Mouse (Mus musculus): ENCODE measurements around the gene Parp12. TPM values are rescaled to one million over a fixed set of nuclear protein-coding genes. Genes with fewer than 3 reads are reported as not detected.
A peak's percentile ranks its signal among the peaks of the same experiment; 100 is the strongest.

Parp12 gene
- polyA plus RNA-seq, 1 experiment from 2014 or later, result 1.9 TPM

DNA sequence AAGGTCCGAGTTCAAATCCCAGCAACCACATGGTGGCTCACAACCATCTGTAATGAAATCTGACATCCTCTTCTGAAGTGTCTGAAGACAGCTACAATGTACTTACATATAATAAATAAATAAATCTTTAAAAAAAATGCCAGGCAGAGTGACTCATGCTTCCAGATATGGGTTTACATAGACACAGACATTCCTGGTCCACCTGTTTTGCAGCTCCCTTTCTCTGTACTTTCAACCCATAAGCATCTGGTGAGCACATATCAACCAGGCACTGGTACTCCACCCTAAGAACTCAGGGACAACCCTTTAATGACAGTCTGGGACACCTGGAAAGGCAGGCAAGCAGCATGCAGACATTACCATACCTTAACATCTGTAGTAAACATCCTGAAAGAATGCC lies 2.7 kb downstream of the Parp12 start:
- no peak for ATAC-seq
- 85% methylated on average over 1 of the region's 1 CpGs for WGBS
- H3K4me1 ChIP-seq (ENCODE audit: control insufficient read depth, insufficient read depth, low read length), result no peaks in the 10 kb centered on the region

DNA sequence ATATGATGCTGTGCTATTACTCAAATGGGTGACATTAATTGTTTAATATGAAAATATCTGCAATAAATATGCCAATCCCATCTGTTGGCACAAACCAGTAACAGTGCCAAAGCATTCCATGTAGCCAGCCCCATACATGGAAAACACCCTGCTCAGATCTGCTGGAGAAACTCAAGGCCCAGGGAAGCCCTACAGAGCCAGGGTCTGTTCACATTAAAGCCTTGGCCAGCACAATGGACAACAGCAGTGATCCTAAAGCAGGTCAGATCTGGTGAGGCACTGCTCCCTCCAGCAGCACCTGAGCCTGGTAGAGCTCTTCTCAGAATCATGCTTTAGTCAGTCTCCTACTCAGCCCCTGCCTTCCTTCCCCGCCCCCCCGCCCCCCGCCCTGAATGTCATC lies 5.0 kb downstream of the Parp12 start:
- no peaks in the 10 kb centered on the region for H3K9me3 ChIP-seq (replicated peaks; ENCODE audit: control insufficient read depth, low read length, poor library complexity, severe bottlenecking)
- H3K27me3 ChIP-seq (ENCODE audit: control insufficient read depth, insufficient read depth, low read depth, low read length), result peaks cover 16% of the 10 kb centered on the region
- ATAC-seq, result no peak
- no peak overlapping the region for H3K4me3 ChIP-seq (ENCODE audit: low read depth, low read length)
- no peak overlapping the region for H3K9ac ChIP-seq (ENCODE audit: low read depth, low read length)
- 85% methylated on average over 3 of the region's 3 CpGs for WGBS
- no peak overlapping the region for H3K27ac ChIP-seq (ENCODE audit: low read length)
- H3K4me1 ChIP-seq (ENCODE audit: control insufficient read depth, insufficient read depth, low read length), result no peaks in the 10 kb centered on the region
- no peak overlapping the region for H3K4me2 ChIP-seq (ENCODE audit: low read length)
- H3K36me3 ChIP-seq (ENCODE audit: control insufficient read depth, insufficient read depth, low read length), result no peaks in the 10 kb centered on the region

More for the DNA sequence above, 2.7 kb downstream of the Parp12 start:
- no peak overlapping the region for H3K4me2 ChIP-seq (ENCODE audit: low read length)
- no peak overlapping the region for H3K4me3 ChIP-seq (ENCODE audit: low read depth, low read length)
- no peaks in the 10 kb centered on the region for H3K36me3 ChIP-seq (ENCODE audit: control insufficient read depth, insufficient read depth, low read length)
- H3K27ac ChIP-seq (ENCODE audit: low read length), result no peak overlapping the region
- H3K27me3 ChIP-seq (ENCODE audit: control insufficient read depth, insufficient read depth, low read depth, low read length), result peaks cover 22% of the 10 kb centered on the region
- no peaks in the 10 kb centered on the region for H3K9me3 ChIP-seq (replicated peaks; ENCODE audit: control insufficient read depth, low read length, poor library complexity, severe bottlenecking)
- H3K9ac ChIP-seq (ENCODE audit: low read depth, low read length), result no peak overlapping the region

DNA sequence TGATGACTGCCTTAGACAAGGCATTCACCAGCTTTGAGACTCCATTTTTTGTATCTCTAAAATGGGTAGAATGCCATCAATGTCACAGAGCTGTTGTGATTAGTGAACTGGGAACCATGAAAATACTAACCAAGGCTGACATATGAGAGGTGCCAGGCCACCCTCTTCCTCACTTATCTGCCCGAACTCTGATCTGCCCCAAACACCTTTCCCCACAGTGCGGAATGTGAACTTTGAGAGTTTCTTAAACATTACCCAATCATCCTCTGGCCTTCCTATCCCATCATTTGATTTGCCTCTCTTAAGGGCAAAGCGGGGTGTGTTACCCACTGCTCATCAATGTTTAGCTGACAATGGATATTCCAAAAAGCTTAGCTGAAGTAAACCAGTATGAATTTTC lies 5.4 kb downstream of the Parp12 start:
- H3K4me3 ChIP-seq (ENCODE audit: low read depth, low read length), result no peak overlapping the region
- H3K4me2 ChIP-seq (ENCODE audit: low read length), result no peak overlapping the region
- WGBS, result 93% methylated on average over 3 of the region's 3 CpGs
- H3K4me1 ChIP-seq (ENCODE audit: control insufficient read depth, insufficient read depth, low read length), result no peaks in the 10 kb centered on the region
- H3K36me3 ChIP-seq (ENCODE audit: control insufficient read depth, insufficient read depth, low read length), result no peaks in the 10 kb centered on the region
- H3K27ac ChIP-seq (ENCODE audit: low read length), result no peak overlapping the region
- H3K9ac ChIP-seq (ENCODE audit: low read depth, low read length), result no peak overlapping the region
- H3K9me3 ChIP-seq (replicated peaks; ENCODE audit: control insufficient read depth, low read length, poor library complexity, severe bottlenecking), result no peaks in the 10 kb centered on the region
- H3K27me3 ChIP-seq (ENCODE audit: control insufficient read depth, insufficient read depth, low read depth, low read length), result peaks cover 15% of the 10 kb centered on the region
- no peak for ATAC-seq

DNA sequence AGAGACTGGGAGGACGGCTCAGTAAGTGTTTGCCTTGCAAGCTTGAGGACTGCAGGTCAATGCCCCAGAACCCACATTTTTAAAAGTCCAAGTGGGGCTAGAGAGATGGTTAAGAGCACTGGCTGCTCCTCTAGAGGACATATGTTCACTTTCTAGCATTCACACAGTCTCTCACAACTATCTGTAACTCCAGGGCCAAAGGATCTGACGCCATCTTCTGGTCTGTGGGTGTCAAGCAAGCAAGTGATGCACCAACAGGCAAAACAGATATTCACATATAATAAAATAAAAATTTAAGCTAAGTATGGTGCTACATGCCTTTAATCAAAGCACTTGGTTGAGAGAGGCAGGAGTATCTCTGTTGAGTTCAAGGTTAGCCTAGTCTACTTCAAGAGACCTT lies 11.3 kb downstream of the Parp12 start:
- 55% methylated on average over 2 of the region's 2 CpGs for WGBS
- H3K27me3 ChIP-seq (ENCODE audit: control insufficient read depth, insufficient read depth, low read depth, low read length), result no peaks in the 10 kb centered on the region
- no peak overlapping the region for H3K4me3 ChIP-seq (ENCODE audit: low read depth, low read length)
- ATAC-seq, result no peak
- H3K9ac ChIP-seq (ENCODE audit: low read depth, low read length), result no peak overlapping the region
- H3K4me1 ChIP-seq (ENCODE audit: control insufficient read depth, insufficient read depth, low read length), result no peaks in the 10 kb centered on the region
- H3K27ac ChIP-seq (ENCODE audit: low read length), result no peak overlapping the region
- no peaks in the 10 kb centered on the region for H3K9me3 ChIP-seq (replicated peaks; ENCODE audit: control insufficient read depth, low read length, poor library complexity, severe bottlenecking)
- no peaks in the 10 kb centered on the region for H3K36me3 ChIP-seq (ENCODE audit: control insufficient read depth, insufficient read depth, low read length)
- H3K4me2 ChIP-seq (ENCODE audit: low read length), result no peak overlapping the region

DNA sequence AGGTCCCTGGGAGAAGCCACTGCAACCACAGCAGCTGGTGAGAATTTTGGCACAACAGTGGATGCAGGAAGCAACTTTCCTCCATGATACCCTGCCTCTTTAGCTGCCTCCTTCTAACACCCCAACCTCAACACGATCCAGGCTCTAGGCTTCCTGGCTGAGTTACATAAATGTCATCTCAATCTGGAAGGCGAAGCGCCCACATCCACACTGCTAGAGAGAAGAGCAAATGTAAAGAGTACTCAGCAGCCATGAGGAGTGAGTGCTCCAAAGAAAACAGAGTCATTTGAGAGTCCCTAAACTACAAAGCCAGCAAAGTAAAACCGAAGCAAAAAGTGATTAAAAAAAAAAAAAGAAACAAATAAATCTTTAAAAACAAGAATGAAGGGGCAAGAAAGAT lies 13.5 kb downstream of the Parp12 start:
- 75% methylated on average over 4 of the region's 4 CpGs for WGBS
- no peak overlapping the region for H3K27ac ChIP-seq (ENCODE audit: low read length)
- ATAC-seq, result no peak
- no peak overlapping the region for H3K4me3 ChIP-seq (ENCODE audit: low read depth, low read length)
- H3K36me3 ChIP-seq (ENCODE audit: control insufficient read depth, insufficient read depth, low read length), result no peaks in the 10 kb centered on the region
- no peak overlapping the region for H3K4me2 ChIP-seq (ENCODE audit: low read length)
- H3K4me1 ChIP-seq (ENCODE audit: control insufficient read depth, insufficient read depth, low read length), result no peaks in the 10 kb centered on the region
- no peak overlapping the region for H3K9ac ChIP-seq (ENCODE audit: low read depth, low read length)
- H3K9me3 ChIP-seq (replicated peaks; ENCODE audit: control insufficient read depth, low read length, poor library complexity, severe bottlenecking), result no peaks in the 10 kb centered on the region
- H3K27me3 ChIP-seq (ENCODE audit: control insufficient read depth, insufficient read depth, low read depth, low read length), result no peaks in the 10 kb centered on the region

DNA sequence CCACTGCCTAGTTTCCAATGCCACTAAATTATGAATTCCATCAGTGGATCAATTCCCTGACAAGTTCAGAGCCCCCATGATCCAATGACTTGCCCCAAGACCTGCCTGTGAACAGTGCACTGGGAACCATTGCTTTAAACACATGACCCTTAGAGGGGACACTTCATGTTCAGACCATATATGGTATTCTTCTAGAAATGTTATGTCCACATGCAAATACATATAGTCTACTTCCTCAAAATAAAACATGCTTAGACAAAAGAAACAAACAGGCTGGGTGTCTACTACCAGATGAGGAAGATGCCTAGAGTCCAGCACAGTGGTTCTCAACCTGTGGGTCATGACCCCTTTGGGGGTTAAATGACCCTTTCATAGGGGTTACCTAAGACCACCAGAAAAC lies 41.7 kb downstream of the Parp12 start:
- H3K4me3 ChIP-seq (ENCODE audit: low read depth, low read length), result no peak overlapping the region
- no peak overlapping the region for H3K9ac ChIP-seq (ENCODE audit: low read depth, low read length)
- no peaks in the 10 kb centered on the region for H3K4me1 ChIP-seq (ENCODE audit: control insufficient read depth, insufficient read depth, low read length)
- H3K27me3 ChIP-seq (ENCODE audit: control insufficient read depth, insufficient read depth, low read depth, low read length), result no peaks in the 10 kb centered on the region
- ATAC-seq, result no peak
- no peak overlapping the region for H3K4me2 ChIP-seq (ENCODE audit: low read length)
- H3K27ac ChIP-seq (ENCODE audit: low read length), result no peak overlapping the region
- H3K9me3 ChIP-seq (replicated peaks; ENCODE audit: control insufficient read depth, low read length, poor library complexity, severe bottlenecking), result no peaks in the 10 kb centered on the region
- no peaks in the 10 kb centered on the region for H3K36me3 ChIP-seq (ENCODE audit: control insufficient read depth, insufficient read depth, low read length)

DNA sequence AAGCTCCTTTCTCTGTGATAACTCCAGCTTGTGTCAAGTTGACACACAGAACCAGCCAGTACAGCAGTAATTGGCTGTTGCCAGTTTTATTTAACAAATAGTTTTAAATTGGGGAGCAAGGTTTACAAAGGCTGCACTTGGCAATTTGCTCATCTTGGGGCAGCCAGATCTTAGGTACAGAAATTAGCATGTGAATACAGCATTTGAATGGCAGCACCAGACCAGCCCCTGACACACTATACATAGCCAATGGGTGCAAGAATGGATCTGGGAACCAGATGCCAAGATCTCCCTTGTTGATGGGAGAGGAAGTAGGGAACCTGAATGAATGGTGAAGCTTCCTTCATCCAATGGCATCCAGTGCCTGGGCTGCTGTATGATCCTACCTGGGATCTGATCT lies 44.0 kb downstream of the Parp12 start:
- no peaks in the 10 kb centered on the region for H3K9me3 ChIP-seq (replicated peaks; ENCODE audit: control insufficient read depth, low read length, poor library complexity, severe bottlenecking)
- ATAC-seq, result no peak
- no peaks in the 10 kb centered on the region for H3K36me3 ChIP-seq (ENCODE audit: control insufficient read depth, insufficient read depth, low read length)
- no peaks in the 10 kb centered on the region for H3K27me3 ChIP-seq (ENCODE audit: control insufficient read depth, insufficient read depth, low read depth, low read length)
- H3K4me2 ChIP-seq (ENCODE audit: low read length), result no peak overlapping the region
- H3K9ac ChIP-seq (ENCODE audit: low read depth, low read length), result no peak overlapping the region
- H3K4me3 ChIP-seq (ENCODE audit: low read depth, low read length), result no peak overlapping the region
- no peaks in the 10 kb centered on the region for H3K4me1 ChIP-seq (ENCODE audit: control insufficient read depth, insufficient read depth, low read length)
- no peak overlapping the region for H3K27ac ChIP-seq (ENCODE audit: low read length)

DNA sequence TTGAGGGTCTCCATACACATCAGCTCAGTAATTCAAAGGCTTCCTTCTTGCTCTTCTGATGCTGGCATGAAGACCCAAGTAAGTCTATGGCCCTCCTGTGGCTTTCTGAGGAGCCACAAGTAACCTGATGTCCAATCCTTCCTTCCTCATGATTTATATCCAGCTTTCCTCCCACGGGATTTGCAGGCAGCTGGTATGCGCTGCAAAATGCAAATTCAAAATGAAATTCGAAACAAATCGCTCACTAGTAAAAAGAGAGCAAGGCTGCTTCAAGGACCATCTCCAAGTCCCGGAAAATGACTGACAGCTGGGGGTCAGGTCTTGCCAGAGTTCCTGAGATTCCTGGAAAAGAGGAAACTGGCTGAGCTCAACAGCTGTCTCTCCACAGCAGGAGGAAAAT lies 45.5 kb downstream of the Parp12 start:
- no peak overlapping the region for H3K4me2 ChIP-seq (ENCODE audit: low read length)
- no peaks in the 10 kb centered on the region for H3K9me3 ChIP-seq (replicated peaks; ENCODE audit: control insufficient read depth, low read length, poor library complexity, severe bottlenecking)
- H3K27me3 ChIP-seq (ENCODE audit: control insufficient read depth, insufficient read depth, low read depth, low read length), result no peaks in the 10 kb centered on the region
- H3K27ac ChIP-seq (ENCODE audit: low read length), result no peak overlapping the region
- 46% methylated on average over 5 of the region's 5 CpGs for WGBS
- no peaks in the 10 kb centered on the region for H3K4me1 ChIP-seq (ENCODE audit: control insufficient read depth, insufficient read depth, low read length)
- H3K4me3 ChIP-seq (ENCODE audit: low read depth, low read length), result no peak overlapping the region
- ATAC-seq, result no peak
- no peaks in the 10 kb centered on the region for H3K36me3 ChIP-seq (ENCODE audit: control insufficient read depth, insufficient read depth, low read length)
- H3K9ac ChIP-seq (ENCODE audit: low read depth, low read length), result no peak overlapping the region

DNA sequence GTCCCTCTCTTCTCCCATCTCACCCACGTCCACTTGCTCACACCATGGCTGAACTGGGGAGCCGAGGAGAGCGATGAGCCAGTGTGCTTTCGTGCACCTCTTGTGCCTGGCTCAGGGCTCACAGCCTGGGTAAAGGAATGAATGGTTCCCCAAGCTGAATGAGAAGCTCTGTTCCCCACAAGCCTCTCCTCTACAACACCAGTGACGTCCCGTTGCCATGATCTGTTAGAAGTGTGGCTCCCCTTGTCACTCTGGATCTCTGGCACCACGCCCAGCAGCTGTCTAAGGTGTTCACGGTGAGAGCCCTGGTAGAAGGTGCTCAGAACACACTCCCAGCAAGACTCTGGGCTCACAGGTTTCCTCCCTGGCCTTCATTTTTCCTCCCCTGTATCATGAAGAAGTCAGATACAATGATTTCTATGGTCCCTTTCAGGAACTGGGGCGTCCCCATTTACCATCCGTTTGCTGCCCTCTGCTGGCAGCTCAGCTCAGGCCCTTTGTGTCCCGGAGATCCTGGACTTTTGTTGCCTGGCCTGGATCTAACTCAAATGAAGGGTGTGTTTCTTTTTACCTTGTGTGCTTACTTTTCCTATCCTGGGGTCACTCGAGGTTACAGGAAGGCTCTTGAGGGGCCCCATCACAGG lies 51.1 kb downstream of the Parp12 start:
- no peaks in the 10 kb centered on the region for H3K36me3 ChIP-seq (ENCODE audit: control insufficient read depth, insufficient read depth, low read length)
- H3K9me3 ChIP-seq (replicated peaks; ENCODE audit: control insufficient read depth, low read length, poor library complexity, severe bottlenecking), result no peaks in the 10 kb centered on the region
- 44% methylated on average over 12 of the region's 12 CpGs for WGBS
- no peak overlapping the region for H3K9ac ChIP-seq (ENCODE audit: low read depth, low read length)
- no peak overlapping the region for H3K4me2 ChIP-seq (ENCODE audit: low read length)
- no peaks in the 10 kb centered on the region for H3K4me1 ChIP-seq (ENCODE audit: control insufficient read depth, insufficient read depth, low read length)
- no peak overlapping the region for H3K27ac ChIP-seq (ENCODE audit: low read length)
- no peak overlapping the region for H3K4me3 ChIP-seq (ENCODE audit: low read depth, low read length)
- no peaks in the 10 kb centered on the region for H3K27me3 ChIP-seq (ENCODE audit: control insufficient read depth, insufficient read depth, low read depth, low read length)
- ATAC-seq, result peak; percentile 82

All from midbrain, embryonic 16.5 days (tissue).